Mouse (Mus musculus): ENCODE measurements around the gene Astl. TPM values are rescaled to one million over a fixed set of nuclear protein-coding genes. Genes with fewer than 3 reads are reported as not detected.

The Astl gene
- polyA plus RNA-seq, 1 experiment: 0.08 TPM

DNA sequence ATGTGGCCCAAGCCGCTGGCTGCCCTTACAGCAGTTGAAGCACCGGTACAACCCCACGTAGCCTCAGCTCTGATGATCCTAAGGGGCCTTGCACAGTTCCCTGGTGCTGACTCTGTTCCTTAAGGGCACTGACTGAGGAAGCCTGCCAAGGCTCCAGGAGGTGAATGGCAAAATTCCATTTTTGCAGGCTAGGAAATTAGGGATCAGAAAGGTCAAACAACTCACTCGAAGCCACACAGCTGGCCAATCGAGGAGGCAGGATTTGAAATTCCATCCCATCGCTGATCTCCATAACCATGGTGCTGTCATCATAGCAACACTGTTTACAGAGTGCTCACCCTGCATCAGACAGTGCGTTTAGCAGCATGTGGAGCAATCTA lies 40.2 kb downstream of the Astl start:
- Histone ChIP-seq H3K4me1 (ENCODE audit: control insufficient read depth, insufficient read depth, insufficient read length) (no peaks in the 10 kb centered on the region), H3K4me3 (ENCODE audit: extremely low read depth, insufficient read depth, insufficient read length) (no peak overlapping the region), H3K36me3 (ENCODE audit: control insufficient read depth, insufficient read depth, low read length) (no peaks in the 10 kb centered on the region), H3K27ac (ENCODE audit: insufficient read depth, low read length) (no peak overlapping the region), H3K27me3 (ENCODE audit: control insufficient read depth, insufficient read depth, low read length) (no peaks in the 10 kb centered on the region)
- WGBS: 80% methylated on average over 7 of the region's 7 CpGs
- no peak for DNase-seq (ENCODE audit: low read depth in 1 of 2, low spot score in 2 of 2)
- TF ChIP-seq CTCF (IDR thresholded peaks at IDR 0.05; ENCODE audit: extremely low read depth, insufficient read depth, insufficient read length, insufficient replicate concordance): no peak
- no peak for TF ChIP-seq POLR2A (IDR thresholded peaks at IDR 0.05; ENCODE audit: low read depth, low read length)

GRCm38 (mm10) chr2:127379250-127379649 lies 40.8 kb downstream of the Astl start:
- DNase-seq (ENCODE audit: low read depth in 1 of 2, low spot score in 2 of 2): no peak
- WGBS: 80% methylated on average over 3 of the region's 3 CpGs
- no peak for TF ChIP-seq CTCF (IDR thresholded peaks at IDR 0.05; ENCODE audit: extremely low read depth, insufficient read depth, insufficient read length, insufficient replicate concordance)
- no peak for TF ChIP-seq POLR2A (IDR thresholded peaks at IDR 0.05; ENCODE audit: low read depth, low read length)
- no peak overlapping the region for H3K4me3 ChIP-seq (ENCODE audit: extremely low read depth, insufficient read depth, insufficient read length)
- no peak overlapping the region for H3K27ac ChIP-seq (ENCODE audit: insufficient read depth, low read length)
- H3K27me3 ChIP-seq (ENCODE audit: control insufficient read depth, insufficient read depth, low read length): no peaks in the 10 kb centered on the region
- H3K36me3 ChIP-seq (ENCODE audit: control insufficient read depth, insufficient read depth, low read length): no peaks in the 10 kb centered on the region
- no peaks in the 10 kb centered on the region for H3K4me1 ChIP-seq (ENCODE audit: control insufficient read depth, insufficient read depth, insufficient read length)

- no peak for DNase-seq (ENCODE audit: low read depth in 1 of 2, low spot score in 2 of 2)
- 83% methylated on average over 7 of the region's 7 CpGs for WGBS
Observed at GRCm38 (mm10) chr2:127383881-127384280, 45.4 kb downstream of the Astl start.

DNA sequence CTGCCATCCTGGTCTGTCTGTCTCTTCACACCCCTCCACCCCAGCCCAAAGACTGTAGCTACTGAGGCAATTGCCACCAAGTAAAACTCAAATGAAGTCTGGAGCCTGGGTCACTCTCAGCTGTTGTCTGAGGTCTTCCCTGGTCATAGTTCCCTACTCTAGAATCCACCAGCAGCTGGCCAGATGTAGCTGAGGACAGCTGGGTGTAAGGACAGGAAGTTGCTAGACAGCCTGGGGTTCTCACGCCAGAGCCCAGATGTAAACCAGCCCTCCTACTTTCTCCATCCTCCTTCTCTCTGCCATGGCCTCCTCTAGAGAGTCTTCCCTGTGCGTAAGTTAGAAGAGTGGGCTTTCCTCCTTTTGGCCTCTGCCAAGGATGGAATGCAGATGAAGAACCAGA lies 49.1 kb downstream of the Astl start:
- no peak overlapping the region for H3K4me3 ChIP-seq (ENCODE audit: extremely low read depth, insufficient read depth, insufficient read length)
- no peak for TF ChIP-seq POLR2A (IDR thresholded peaks at IDR 0.05; ENCODE audit: low read depth, low read length)
- TF ChIP-seq CTCF (IDR thresholded peaks at IDR 0.05; ENCODE audit: extremely low read depth, insufficient read depth, insufficient read length, insufficient replicate concordance): no peak
- H3K27ac ChIP-seq (ENCODE audit: insufficient read depth, low read length): no peak overlapping the region
- H3K4me1 ChIP-seq (ENCODE audit: control insufficient read depth, insufficient read depth, insufficient read length): no peaks in the 10 kb centered on the region
- DNase-seq (ENCODE audit: low read depth in 1 of 2, low spot score in 2 of 2): no peak
- WGBS: 64% methylated on average over 2 of the region's 2 CpGs
- no peaks in the 10 kb centered on the region for H3K36me3 ChIP-seq (ENCODE audit: control insufficient read depth, insufficient read depth, low read length)
- no peaks in the 10 kb centered on the region for H3K27me3 ChIP-seq (ENCODE audit: control insufficient read depth, insufficient read depth, low read length)

More at GRCm38 (mm10) chr2:127383881-127384280, 45.4 kb downstream of the Astl start:
- H3K36me3 ChIP-seq (ENCODE audit: control insufficient read depth, insufficient read depth, low read length): no peaks in the 10 kb centered on the region
- H3K27me3 ChIP-seq (ENCODE audit: control insufficient read depth, insufficient read depth, low read length): no peaks in the 10 kb centered on the region
- no peak overlapping the region for H3K27ac ChIP-seq (ENCODE audit: insufficient read depth, low read length)
- TF ChIP-seq CTCF (IDR thresholded peaks at IDR 0.05; ENCODE audit: extremely low read depth, insufficient read depth, insufficient read length, insufficient replicate concordance): no peak
- no peak for TF ChIP-seq POLR2A (IDR thresholded peaks at IDR 0.05; ENCODE audit: low read depth, low read length)
- no peaks in the 10 kb centered on the region for H3K4me1 ChIP-seq (ENCODE audit: control insufficient read depth, insufficient read depth, insufficient read length)
- H3K4me3 ChIP-seq (ENCODE audit: extremely low read depth, insufficient read depth, insufficient read length): no peak overlapping the region

DNA sequence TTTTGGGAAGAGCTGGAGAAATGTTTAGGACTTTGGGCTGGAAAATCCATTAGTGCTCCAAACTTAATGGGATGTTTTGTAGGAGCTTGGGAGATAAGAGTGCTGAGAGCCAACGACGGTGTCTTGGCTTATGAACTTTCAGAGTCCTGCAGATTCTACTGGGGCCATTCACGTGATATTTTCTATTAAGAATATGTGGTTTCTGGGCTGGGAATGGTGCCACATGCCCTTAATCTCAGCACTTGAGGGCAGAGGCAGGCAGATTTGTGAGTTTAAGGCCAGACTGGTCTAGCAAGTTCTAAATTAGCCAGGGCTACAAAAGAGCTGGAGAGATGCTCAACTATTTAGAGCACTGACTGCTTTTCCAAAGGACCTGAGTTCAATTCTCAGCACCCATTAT lies 51.9 kb downstream of the Astl start:
- 78% methylated on average over 3 of the region's 3 CpGs for WGBS
- no peak for DNase-seq (ENCODE audit: low read depth in 1 of 2, low spot score in 2 of 2)
- H3K27me3 ChIP-seq (ENCODE audit: control insufficient read depth, insufficient read depth, low read length): no peaks in the 10 kb centered on the region

DNA sequence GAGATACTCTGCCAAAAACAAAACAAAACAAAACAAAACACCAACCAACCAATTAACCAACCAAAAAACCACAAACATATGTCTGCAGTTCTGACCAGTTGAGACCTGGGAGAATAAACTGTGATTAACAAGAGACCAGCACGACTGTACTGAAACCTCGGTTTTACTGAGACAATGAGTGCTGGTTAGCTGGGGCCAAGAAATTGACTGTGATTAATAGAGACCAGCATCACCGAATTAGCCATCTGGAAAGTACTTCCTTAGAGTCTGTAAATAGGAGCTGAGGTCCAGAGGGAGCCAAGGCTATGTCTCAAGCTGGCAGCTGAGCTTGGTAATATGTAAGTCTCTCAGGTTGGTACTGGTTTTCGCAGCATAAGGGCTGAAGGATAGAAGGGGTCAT lies 52.4 kb downstream of the Astl start:
- no peak for DNase-seq (ENCODE audit: low read depth in 1 of 2, low spot score in 2 of 2)
- H3K27me3 ChIP-seq (ENCODE audit: control insufficient read depth, insufficient read depth, low read length): no peaks in the 10 kb centered on the region
- no peaks in the 10 kb centered on the region for H3K36me3 ChIP-seq (ENCODE audit: control insufficient read depth, insufficient read depth, low read length)
- H3K27ac ChIP-seq (ENCODE audit: insufficient read depth, low read length): no peak overlapping the region
- TF ChIP-seq POLR2A (IDR thresholded peaks at IDR 0.05; ENCODE audit: low read depth, low read length) (no peak), CTCF (IDR thresholded peaks at IDR 0.05; ENCODE audit: extremely low read depth, insufficient read depth, insufficient read length, insufficient replicate concordance) (no peak)
- WGBS: 67% methylated on average over 4 of the region's 4 CpGs
- no peaks in the 10 kb centered on the region for H3K4me1 ChIP-seq (ENCODE audit: control insufficient read depth, insufficient read depth, insufficient read length)
- H3K4me3 ChIP-seq (ENCODE audit: extremely low read depth, insufficient read depth, insufficient read length): no peak overlapping the region

More for the DNA sequence above, 51.9 kb downstream of the Astl start:
- Histone ChIP-seq H3K4me1 (ENCODE audit: control insufficient read depth, insufficient read depth, insufficient read length) (no peaks in the 10 kb centered on the region), H3K27ac (ENCODE audit: insufficient read depth, low read length) (no peak overlapping the region), H3K36me3 (ENCODE audit: control insufficient read depth, insufficient read depth, low read length) (no peaks in the 10 kb centered on the region), H3K4me3 (ENCODE audit: extremely low read depth, insufficient read depth, insufficient read length) (no peak overlapping the region)
- TF ChIP-seq POLR2A (IDR thresholded peaks at IDR 0.05; ENCODE audit: low read depth, low read length) (no peak), CTCF (IDR thresholded peaks at IDR 0.05; ENCODE audit: extremely low read depth, insufficient read depth, insufficient read length, insufficient replicate concordance) (no peak)

DNA sequence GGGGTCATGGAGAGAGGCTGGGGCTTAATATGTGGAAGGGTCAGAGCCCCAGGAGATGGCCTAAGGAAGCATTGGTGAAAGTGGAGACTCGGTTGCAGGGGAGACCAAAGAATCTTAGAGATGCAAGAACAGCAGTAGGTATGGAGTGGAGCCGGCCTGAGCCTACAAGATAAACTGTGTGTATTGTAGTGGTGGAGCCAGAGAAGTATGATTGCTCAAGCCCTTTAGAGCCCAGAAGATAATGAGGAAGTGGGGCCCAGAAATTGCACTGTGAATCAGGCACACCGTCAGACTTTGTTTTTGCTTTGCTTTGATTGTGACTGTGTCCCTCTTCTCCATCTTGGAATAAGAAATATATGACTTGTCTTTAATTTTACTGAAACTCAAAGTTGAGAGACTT lies 52.9 kb downstream of the Astl start:
- H3K4me3 ChIP-seq (ENCODE audit: extremely low read depth, insufficient read depth, insufficient read length): no peak overlapping the region
- no peak overlapping the region for H3K27ac ChIP-seq (ENCODE audit: insufficient read depth, low read length)
- DNase-seq (ENCODE audit: low read depth in 1 of 2, low spot score in 2 of 2): no peak
- no peaks in the 10 kb centered on the region for H3K36me3 ChIP-seq (ENCODE audit: control insufficient read depth, insufficient read depth, low read length)
- H3K27me3 ChIP-seq (ENCODE audit: control insufficient read depth, insufficient read depth, low read length): no peaks in the 10 kb centered on the region
- 48% methylated on average over 3 of the region's 3 CpGs for WGBS
- no peaks in the 10 kb centered on the region for H3K4me1 ChIP-seq (ENCODE audit: control insufficient read depth, insufficient read depth, insufficient read length)
- TF ChIP-seq POLR2A (IDR thresholded peaks at IDR 0.05; ENCODE audit: low read depth, low read length) (no peak), CTCF (IDR thresholded peaks at IDR 0.05; ENCODE audit: extremely low read depth, insufficient read depth, insufficient read length, insufficient replicate concordance) (no peak)
